8 mouse cellular contexts compared by ENCODE assay signal in the genomic region with DNA sequence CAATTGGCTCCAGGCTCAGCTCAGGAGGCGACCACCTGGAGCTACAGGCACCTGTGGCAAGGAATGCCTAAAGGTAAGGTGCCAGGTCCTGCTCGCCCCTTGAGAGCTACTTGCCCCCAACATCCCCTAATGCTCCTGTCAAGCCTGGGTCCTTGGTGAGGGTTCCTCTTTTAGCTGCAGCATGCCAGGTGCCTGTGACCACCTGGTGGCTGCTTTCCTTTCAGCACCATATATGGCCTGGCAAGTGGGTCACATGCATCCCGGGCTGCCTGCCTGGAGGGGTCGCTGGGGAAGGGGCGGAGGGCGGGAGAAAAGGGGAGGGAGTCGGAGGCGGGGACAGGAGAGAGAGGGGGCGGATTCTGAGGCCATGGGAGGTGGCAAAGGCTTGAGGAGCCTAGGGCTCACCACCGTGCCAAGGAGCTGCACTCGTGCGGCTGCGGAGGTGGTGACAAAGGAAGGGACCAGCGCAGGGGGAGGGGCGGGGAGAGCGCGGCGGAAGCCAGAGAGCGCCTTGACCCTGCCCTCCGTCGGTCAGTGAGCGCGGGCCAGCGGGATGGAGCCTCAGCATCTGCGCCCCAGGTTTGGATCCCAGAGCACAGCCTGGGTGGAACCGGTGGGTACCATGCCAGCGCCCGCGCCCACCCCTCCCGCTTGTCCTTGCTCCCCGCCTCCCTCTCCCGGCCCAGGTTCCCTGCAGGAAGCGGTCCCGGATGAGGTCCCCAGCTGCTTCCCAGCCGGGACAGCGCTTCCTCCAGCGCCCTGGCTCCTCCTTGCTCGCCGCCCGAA. TPM values are rescaled to one million over a fixed set of nuclear protein-coding genes. Genes with fewer than 3 reads are reported as not detected.
A peak's percentile ranks its signal among the peaks of the same experiment; 100 is the strongest.
DNase-seq lines count a peak whose midpoint lies in the region; ATAC-seq and TF ChIP-seq lines count a peak whose summit lies in the region.
"Not testable (repeated sequence)": the region's sequence is repeated elsewhere in the genome, so short reads cannot be mapped to it uniquely, and the experiment has no call there.

A gene (plus strand): TSS at position 559 of the 786 bp plus-strand sequence.

- peak within 1 kb of the TSS; percentile 58 for H3K9ac ChIP-seq in hindbrain, embryonic 15.5 days
- H3K9ac ChIP-seq in liver, postnatal 0 days (replicated peaks) = not testable (repeated sequence)
- peak within 1 kb of the TSS; percentile 56 for H3K9ac ChIP-seq in neural tube, embryonic 11.5 days (ENCODE audit: low read length)

- peak; percentile 7 for DNase-seq in brain, adult 2 months (ENCODE audit: low read depth, low spot score)
- DNase-seq in embryonic facial prominence, embryonic 10.5 days (ENCODE audit: low spot score) = peak; percentile 73
- DNase-seq in heart, adult 11 months = peak; percentile 92
- not testable (repeated sequence) for DNase-seq in layer of hippocampus, adult 2 months (ENCODE audit: low spot score in 2 of 2)
- DNase-seq in liver, postnatal 0 days = peak; percentile 13
- peak; percentile 59 for DNase-seq in neural tube, embryonic 11.5 days (ENCODE audit: low spot score)
- DNase-seq in thymus, postnatal 4 days = peak; percentile 3

- H3K27ac ChIP-seq in embryonic facial prominence, embryonic 10.5 days (replicated peaks) = peak within 1 kb of the TSS; percentile 76
- H3K27ac ChIP-seq in hindbrain, embryonic 15.5 days (replicated peaks) = peak within 1 kb of the TSS; percentile 65
- H3K27ac ChIP-seq in layer of hippocampus, adult 2 months; liver, postnatal 0 days (ENCODE audit: low read depth); neural tube, embryonic 11.5 days (ENCODE audit: low read depth, low read length): not testable (repeated sequence)

- H3K4me3 ChIP-seq in embryonic facial prominence, embryonic 10.5 days = peak within 1 kb of the TSS; percentile 62
- peak within 1 kb of the TSS; percentile 53 for H3K4me3 ChIP-seq in hindbrain, embryonic 15.5 days
- H3K4me3 ChIP-seq in layer of hippocampus, adult 2 months = peak within 1 kb of the TSS; percentile 50
- H3K4me3 ChIP-seq in liver, postnatal 0 days (ENCODE audit: low read depth, low read length) = not testable (repeated sequence)
- peak within 1 kb of the TSS; percentile 42 for H3K4me3 ChIP-seq in neural tube, embryonic 11.5 days (ENCODE audit: low read depth, low read length)

- TF ChIP-seq CTCF in layer of hippocampus, adult 2 months (conservative IDR thresholded peaks at IDR 0.05); liver, postnatal 0 days (IDR thresholded peaks at IDR 0.05; ENCODE audit: low read depth): not testable (repeated sequence)

- H3K27me3 ChIP-seq in embryonic facial prominence, embryonic 10.5 days (replicated peaks; ENCODE audit: low read depth, poor library complexity, severe bottlenecking); hindbrain, embryonic 15.5 days; liver, postnatal 0 days (ENCODE audit: insufficient read depth, low read length); neural tube, embryonic 11.5 days (ENCODE audit: control insufficient read depth, insufficient read depth, low read length): not testable (repeated sequence)

- H3K4me1 ChIP-seq in embryonic facial prominence, embryonic 10.5 days; hindbrain, embryonic 15.5 days (replicated peaks); liver, postnatal 0 days (ENCODE audit: insufficient read depth); neural tube, embryonic 11.5 days (ENCODE audit: control insufficient read depth, insufficient read depth, low read length): not testable (repeated sequence)

- peak within 1 kb of the TSS; percentile 65 for H3K4me2 ChIP-seq in hindbrain, embryonic 15.5 days
- H3K4me2 ChIP-seq in liver, postnatal 0 days (ENCODE audit: low read depth, low read length) = peak within 1 kb of the TSS; percentile 32; the same call in 1 of the 2 replicates
- H3K4me2 ChIP-seq in neural tube, embryonic 11.5 days (ENCODE audit: low read depth) = peak within 1 kb of the TSS; percentile 52

- not testable (repeated sequence) for H3K9me3 ChIP-seq in embryonic facial prominence, embryonic 10.5 days; hindbrain, embryonic 15.5 days; liver, postnatal 0 days (ENCODE audit: low read length); neural tube, embryonic 11.5 days (ENCODE audit: control insufficient read depth, low read length)

- not testable (repeated sequence) for H3K36me3 ChIP-seq in embryonic facial prominence, embryonic 10.5 days (replicated peaks); hindbrain, embryonic 15.5 days; liver, postnatal 0 days (replicated peaks; ENCODE audit: insufficient read depth, low read length); neural tube, embryonic 11.5 days (ENCODE audit: control insufficient read depth, insufficient read depth, low read length)

- ATAC-seq in hindbrain, embryonic 15.5 days (ENCODE audit: low FRiP score, low read depth) = peak; percentile 79; the same call in 1 of the 2 replicates
- not testable (repeated sequence) for ATAC-seq in liver, postnatal 0 days; neural tube, embryonic 11.5 days (ENCODE audit: insufficient read depth, low FRiP score, low TSS enrichment)

- 3% methylated on average over 37 of the region's 40 CpGs for WGBS in embryonic facial prominence, embryonic 10.5 days
- WGBS in hindbrain, embryonic 15.5 days = 3% methylated on average over 26 of the region's 40 CpGs
- 5% methylated on average over 18 of the region's 40 CpGs for WGBS in liver, postnatal 0 days (ENCODE audit: insufficient replicate concordance)
- 7% methylated on average over 9 of the region's 40 CpGs for WGBS in neural tube, embryonic 11.5 days

- not testable (repeated sequence) for TF ChIP-seq EP300 in liver, postnatal 0 days (IDR thresholded peaks at IDR 0.05; ENCODE audit: low read depth)

RNA-seq across cellular contexts. Expression of the gene that starts here (rescaled TPM):
- 3.2 and 3.6 TPM in 2 replicates for polyA plus RNA-seq in embryonic facial prominence, embryonic 10.5 days (2016; fragmentation: Nextera tagmentation; extraction: Ambion mirVana)
- polyA plus RNA-seq in hindbrain, embryonic 15.5 days (2015; fragmentation: Nextera tagmentation; extraction: Ambion mirVana) = 12.0 TPM in 2 replicates
- 1 to 10 TPM in 1 of 2 experiments, under 1 TPM in 1; 0.88 to 1.1 TPM for total RNA-seq in layer of hippocampus, adult 2 months (2021)
- 0.14 TPM in 1 of 2 replicates, not detected in the other for polyA plus RNA-seq in liver, postnatal 0 days (2015; fragmentation: Nextera tagmentation; extraction: Ambion mirVana)
- polyA plus RNA-seq in neural tube, embryonic 11.5 days (2014; fragmentation: Nextera tagmentation; extraction: Ambion mirVana) = 5.5 and 6.2 TPM in 2 replicates

Comparison
In these comparisons a context has a peak if more than half of its experiments do, and no peak if none do; other contexts are left out.
1. Peak in DNase-seq and H3K4me2 ChIP-seq in liver, postnatal 0 days; RNA of the gene not detected or under 1 TPM.